Mouse (Mus musculus) splenic B cell, adult 2 months (primary cell): ENCODE measurements around the gene Hps4.

ENCODE experiments used
- DNase-seq: peaks from one replicate; pipeline ENCODE4 v3.0.0-alpha.2; 2011; ENCODE audit warnings: low read depth, low spot score
- H3K27me3 ChIP-seq: 2 replicates; pipeline ENCODE4 v1.6.1; 2012; ENCODE audit warnings: mild to moderate bottlenecking, low read length, moderate library complexity, mixed read lengths; ENCODE audit not compliant: control insufficient read depth, poor library complexity, insufficient read depth, severe bottlenecking
- H3K36me3 ChIP-seq: 2 replicates; pipeline ENCODE4 v1.6.1; 2012; ENCODE audit warnings: mild to moderate bottlenecking, low read length, moderate library complexity, mixed read lengths; ENCODE audit not compliant: control insufficient read depth, poor library complexity, insufficient read depth, severe bottlenecking

The Hps4 gene

GRCm38 (mm10) chr5:112337004-112337403 is 5.9 kb upstream of the Hps4 start:
- H3K36me3 ChIP-seq, result peaks cover 23% of the 10 kb centered on the region
- no peaks in the 10 kb centered on the region for H3K27me3 ChIP-seq
- no peak for DNase-seq

GRCm38 (mm10) chr5:112339215-112339614 is 3.7 kb upstream of the Hps4 start:
- peaks cover 20% of the 10 kb centered on the region for H3K36me3 ChIP-seq
- no peak for DNase-seq
- H3K27me3 ChIP-seq, result no peaks in the 10 kb centered on the region

GRCm38 (mm10) chr5:112343205-112343595 is 317 bp downstream of the Hps4 start:
- peaks cover 6% of the 10 kb centered on the region for H3K36me3 ChIP-seq
- H3K27me3 ChIP-seq, result no peaks in the 10 kb centered on the region
- no peak for DNase-seq

- DNase-seq, result peak; percentile 63
- Histone ChIP-seq H3K27me3 (no peaks in the 10 kb centered on the region), H3K36me3 (peaks cover 5% of the 10 kb centered on the region)
Observed at GRCm38 (mm10) chr5:112344092-112344960, 1.4 kb downstream of the Hps4 start.

- Histone ChIP-seq H3K36me3 (peaks cover 5% of the 10 kb centered on the region), H3K27me3 (no peaks in the 10 kb centered on the region)
- no peak for DNase-seq
Observed at GRCm38 (mm10) chr5:112346211-112346965, 3.5 kb downstream of the Hps4 start.

- Histone ChIP-seq H3K36me3 (peaks cover 8% of the 10 kb centered on the region), H3K27me3 (no peaks in the 10 kb centered on the region)
- no peak for DNase-seq
Observed at GRCm38 (mm10) chr5:112349169-112349568, 6.3 kb downstream of the Hps4 start.

GRCm38 (mm10) chr5:112355493-112355892 is 12.6 kb downstream of the Hps4 start:
- no peaks in the 10 kb centered on the region for H3K27me3 ChIP-seq
- DNase-seq, result no peak
- peaks cover 11% of the 10 kb centered on the region; the same call in 1 of the 2 replicates for H3K36me3 ChIP-seq

GRCm38 (mm10) chr5:112355910-112356309 is 13.0 kb downstream of the Hps4 start, which contains the start of gene Gm6583:
Gene Gm6583 (minus strand): TSS chr5:112356033.
- DNase-seq, result no peak
- H3K36me3 ChIP-seq, result peaks cover 11% of the 10 kb centered on the region; the same call in 1 of the 2 replicates
- no peaks in the 10 kb centered on the region for H3K27me3 ChIP-seq

GRCm38 (mm10) chr5:112356322-112356721 is 13.4 kb downstream of the Hps4 start:
- no peak for DNase-seq
- H3K36me3 ChIP-seq, result peaks cover 11% of the 10 kb centered on the region; the same call in 1 of the 2 replicates
- no peaks in the 10 kb centered on the region for H3K27me3 ChIP-seq

GRCm38 (mm10) chr5:112359520-112359919 is 16.6 kb downstream of the Hps4 start:
- H3K27me3 ChIP-seq, result no peaks in the 10 kb centered on the region
- peaks cover 7% of the 10 kb centered on the region; the same call in 1 of the 2 replicates for H3K36me3 ChIP-seq
- no peak for DNase-seq

GRCm38 (mm10) chr5:112360077-112360476 is 17.2 kb downstream of the Hps4 start:
- DNase-seq, result no peak
- Histone ChIP-seq H3K36me3 (peaks cover 7% of the 10 kb centered on the region; the same call in 1 of the 2 replicates), H3K27me3 (no peaks in the 10 kb centered on the region)

GRCm38 (mm10) chr5:112364184-112364797 is 21.4 kb downstream of the Hps4 start:
- DNase-seq, result no peak
- no peaks in the 10 kb centered on the region; the same call in 1 of the 2 replicates for H3K36me3 ChIP-seq
- no peaks in the 10 kb centered on the region for H3K27me3 ChIP-seq

- no peak for DNase-seq
- Histone ChIP-seq H3K27me3 (no peaks in the 10 kb centered on the region), H3K36me3 (peaks cover 1% of the 10 kb centered on the region)
Observed at GRCm38 (mm10) chr5:112366879-112367278, 24.0 kb downstream of the Hps4 start.

- DNase-seq, result no peak
- Histone ChIP-seq H3K27me3 (no peaks in the 10 kb centered on the region), H3K36me3 (peaks cover 3% of the 10 kb centered on the region)
Observed at GRCm38 (mm10) chr5:112367338-112367737, 24.5 kb downstream of the Hps4 start.
